Mouse (Mus musculus) spleen, adult 2 months (tissue): ENCODE results near the gene Gpr137.

ENCODE experiments used
- CTCF ChIP-seq: fragments of 200-500 bp; IDR thresholded peaks from 2 replicates; pipeline ENCODE4 v1.5.1; 2011; ENCODE audit warnings: mild to moderate bottlenecking, inconsistent platforms; ENCODE audit not compliant: insufficient read depth, insufficient read length, insufficient replicate concordance; ENCODE audit errors: extremely low read depth
- POLR2A ChIP-seq: fragments of 200-500 bp; IDR thresholded peaks from 2 replicates; pipeline ENCODE4 v1.6.1; 2011; ENCODE audit warnings: low read depth, low read length, inconsistent platforms

- TF ChIP-seq CTCF (no peak), POLR2A (no peak)
Measured at GRCm38 (mm10) chr19:6907811-6908540, 34.3 kb downstream of the Gpr137 start.
